Mouse (Mus musculus) frontal cortex, postnatal 14 days (tissue): Measurements from ENCODE around the gene Cbl.

Source experiments
- DNase-seq, 2 experiments: peaks; one replicate each; pipeline ENCODE4 v3.0.0; 2022; ENCODE audit warnings: low spot score in 2 of 2

Cbl gene

DNA sequence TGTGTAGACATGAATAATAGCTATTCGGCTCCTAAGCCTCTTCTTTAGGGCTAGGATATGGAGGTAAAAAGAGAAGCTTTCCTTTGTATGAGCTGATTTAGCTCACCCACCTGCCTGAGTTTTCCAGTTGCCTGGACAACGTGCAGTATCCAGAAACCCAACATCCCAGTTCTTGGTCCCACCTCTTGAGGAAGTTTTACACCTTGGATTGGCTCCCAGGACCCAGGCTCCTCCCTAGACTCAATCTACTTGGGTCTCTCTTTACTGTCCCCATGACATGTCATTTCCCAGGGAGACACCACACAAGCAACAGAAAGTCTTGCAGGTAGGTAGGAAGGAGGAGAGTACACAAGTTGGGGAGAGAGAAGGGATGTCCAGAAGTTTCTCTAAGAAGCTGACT lies 6.5 kb upstream of the Cbl start, which contains the start of gene Ccdc153:
Ccdc153 (plus strand) TSS at position 278 of the 400 bp plus-strand sequence.
- DNase-seq: no peak

DNA sequence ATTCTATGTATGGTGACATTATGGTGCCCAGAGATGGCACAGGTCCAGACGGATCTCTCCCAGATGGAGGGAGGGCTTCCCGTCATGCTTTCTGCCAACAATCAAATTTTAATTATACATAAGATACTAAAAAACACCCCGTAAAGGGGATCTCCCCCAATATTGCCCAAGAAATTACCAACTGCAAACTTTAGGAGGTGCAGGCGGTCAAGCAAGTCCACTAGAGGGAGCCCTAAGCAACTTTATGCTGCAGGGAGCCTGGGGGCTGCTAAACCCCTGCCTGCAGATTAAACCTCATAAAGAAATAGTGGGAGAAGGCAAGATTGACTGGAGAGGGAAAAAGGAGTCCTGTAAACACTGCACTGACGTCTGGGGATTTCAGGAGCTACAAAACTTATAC lies 5.6 kb upstream of the Cbl start:
- peak in 1 of 2 experiments; percentile 39 for DNase-seq

DNA sequence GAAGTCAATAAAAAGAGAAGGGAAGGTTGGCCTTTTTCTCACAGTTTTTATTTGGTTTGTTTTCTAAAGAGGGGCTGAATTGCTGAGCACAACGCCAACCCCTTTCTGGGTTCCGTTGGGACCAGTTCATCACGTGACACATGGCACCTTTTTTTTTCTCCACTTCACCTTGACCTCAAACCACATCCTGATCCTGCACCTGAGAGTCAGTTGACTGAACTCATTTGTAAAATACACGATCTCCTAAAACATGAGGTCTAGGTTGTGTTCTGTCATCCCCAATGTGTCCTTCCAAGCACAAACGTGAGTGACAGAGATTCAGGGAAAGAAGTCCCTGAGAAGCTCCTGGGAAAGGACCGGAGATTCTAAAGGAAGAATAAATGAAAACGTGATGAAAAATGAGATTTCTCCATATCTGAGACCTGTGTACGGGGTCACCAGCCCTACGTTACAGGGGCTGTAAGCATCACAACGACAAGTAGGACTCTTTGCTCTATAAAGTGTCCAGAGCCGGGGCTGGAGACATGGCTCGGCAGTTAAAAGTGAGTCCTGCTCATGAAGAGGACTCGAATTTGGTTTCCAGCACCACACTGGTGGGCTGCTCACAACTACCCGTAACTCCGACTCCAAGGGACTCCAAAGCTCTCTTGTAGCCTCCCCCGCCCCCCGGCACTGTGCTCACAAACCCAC lies 4.8 kb upstream of the Cbl start:
- no peak for DNase-seq

DNA sequence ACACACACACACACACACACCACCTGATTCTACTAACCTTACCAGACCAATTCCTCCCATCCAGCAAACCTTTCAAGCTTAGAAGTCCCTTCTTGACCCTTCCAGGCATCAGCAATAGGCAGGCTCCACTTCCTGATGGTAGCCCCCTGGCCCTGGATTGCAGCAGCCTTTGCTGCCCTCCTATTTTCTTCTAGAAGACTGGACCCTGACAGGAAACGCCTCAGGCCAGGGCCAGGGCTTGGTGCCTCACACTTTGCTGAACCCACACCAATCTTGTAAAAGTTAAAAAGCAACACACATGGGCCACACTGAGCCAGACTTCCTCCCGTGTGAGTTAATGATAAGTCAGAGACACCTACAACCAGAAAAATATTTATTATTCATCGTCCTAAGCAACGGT lies 3.3 kb upstream of the Cbl start:
- no peak for DNase-seq

DNA sequence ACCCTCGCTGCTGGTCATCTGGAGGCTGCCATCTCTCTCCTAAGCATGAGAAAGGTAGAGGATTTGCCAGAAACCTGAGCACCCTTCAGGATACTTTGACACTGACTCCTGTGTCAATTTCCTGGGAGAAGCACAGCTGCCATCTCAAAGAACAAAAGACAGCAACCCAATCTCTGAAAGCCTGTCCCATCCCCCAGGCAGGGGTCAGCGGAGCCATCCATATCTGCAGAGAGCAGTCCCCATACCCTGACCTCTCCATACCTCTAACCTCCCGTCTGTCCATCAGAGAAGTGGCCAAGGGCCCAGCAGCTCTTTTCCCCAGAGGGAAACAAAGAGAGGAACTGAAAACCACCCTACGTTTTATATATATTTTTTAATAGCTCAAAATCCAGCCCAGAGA lies 2.8 kb upstream of the Cbl start:
- DNase-seq: no peak

DNA sequence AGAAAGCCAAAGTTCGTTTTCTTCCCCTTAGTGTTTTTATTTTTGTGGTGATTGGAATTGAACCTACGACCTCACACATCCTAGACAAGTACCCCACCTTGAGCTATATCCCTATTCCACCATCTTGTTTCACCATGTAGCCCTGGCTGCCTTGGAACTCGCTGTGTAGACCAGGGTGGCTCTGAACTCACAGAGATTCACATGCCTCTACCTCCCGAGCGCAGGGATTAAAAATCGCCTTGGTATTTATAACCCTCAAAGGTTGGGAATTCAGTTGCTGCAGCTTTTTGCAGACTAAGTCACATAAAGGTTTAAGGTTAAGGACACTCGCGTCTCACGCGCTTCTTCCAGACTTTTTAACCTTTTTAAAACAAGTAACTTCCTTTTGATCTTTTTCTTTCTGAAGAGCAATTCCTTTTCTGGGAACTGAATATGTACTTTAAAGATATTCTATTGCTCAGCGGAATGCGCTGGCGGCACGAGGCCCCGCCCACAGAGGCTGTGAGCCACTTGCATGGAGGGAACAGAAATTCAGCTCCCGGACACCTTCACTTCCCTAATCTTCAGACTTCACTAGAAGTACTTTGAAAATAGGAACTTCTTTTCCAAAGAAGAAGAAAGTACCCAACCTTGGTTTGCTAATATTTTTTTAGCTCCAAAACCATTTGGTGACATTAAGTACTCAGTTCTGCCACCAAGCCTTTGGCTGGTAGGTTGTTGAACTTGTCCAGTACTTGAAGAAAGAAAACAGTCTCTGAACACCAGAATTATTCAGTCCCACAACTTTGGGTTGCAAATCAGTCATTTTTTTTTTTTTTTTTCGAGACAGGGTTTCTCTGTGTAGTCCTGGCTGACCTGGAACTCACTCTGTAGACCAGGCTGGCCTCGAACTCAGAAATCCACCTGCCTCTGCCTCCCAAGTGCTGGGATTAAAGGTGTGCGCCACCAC lies 904 bp upstream of the Cbl start:
- no peak for DNase-seq

DNA sequence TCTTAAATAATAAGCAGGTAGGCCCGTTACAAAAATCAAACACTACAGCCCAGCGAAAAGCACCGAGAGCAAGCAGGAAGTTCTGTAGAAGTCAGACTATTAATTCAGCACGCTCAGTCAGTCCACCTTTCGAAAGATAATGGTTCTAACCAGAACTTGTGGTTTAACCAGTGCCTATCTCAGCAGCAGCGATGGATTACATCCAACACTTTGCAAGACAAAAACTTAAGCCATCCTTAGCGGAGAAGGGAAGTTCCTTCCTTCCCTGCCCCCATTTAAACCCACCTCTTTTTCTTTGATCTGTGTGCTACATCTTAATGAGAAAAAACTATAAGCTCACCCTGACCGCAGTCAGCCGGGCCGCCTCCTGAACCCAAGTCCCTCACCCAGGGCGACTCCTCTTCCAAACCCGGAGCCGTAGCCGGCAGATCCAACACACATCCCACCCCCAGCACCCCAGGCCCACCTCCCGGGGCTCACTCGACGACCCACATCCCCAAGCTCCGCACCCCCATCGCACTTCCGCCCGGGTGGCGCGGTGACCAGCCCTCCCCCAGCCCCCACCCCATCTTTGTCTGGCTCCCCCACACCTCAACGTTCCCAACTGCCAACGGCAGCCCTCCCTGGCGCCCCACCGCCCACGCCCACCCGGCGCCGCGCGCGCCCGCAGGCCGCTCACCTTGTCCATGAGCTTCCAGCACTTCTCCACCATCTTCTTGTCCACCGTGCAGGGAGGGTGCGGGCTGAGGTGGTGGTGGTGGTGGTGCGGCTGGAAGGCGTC lies 638 bp downstream of the Cbl start:
- DNase-seq: no peak

DNA sequence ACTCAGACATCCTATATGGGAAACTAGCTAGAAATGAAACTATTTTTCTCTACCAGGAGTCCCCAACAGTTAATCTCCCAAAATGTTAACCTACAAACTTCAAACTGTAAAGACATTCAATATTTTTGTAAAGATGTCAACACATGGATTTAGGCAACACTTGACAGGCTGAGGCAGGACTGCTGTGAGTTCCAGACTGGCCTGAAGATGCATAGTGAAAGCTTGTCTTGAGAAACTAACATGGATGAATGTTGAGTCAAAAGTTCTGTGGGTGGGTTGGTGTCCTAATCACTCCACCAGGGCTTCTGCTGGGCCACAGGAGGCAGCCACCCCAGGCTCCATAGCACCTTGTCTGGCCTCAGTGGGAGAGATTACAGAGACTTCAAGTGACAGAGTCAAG lies 2.2 kb downstream of the Cbl start:
- DNase-seq: no peak

DNA sequence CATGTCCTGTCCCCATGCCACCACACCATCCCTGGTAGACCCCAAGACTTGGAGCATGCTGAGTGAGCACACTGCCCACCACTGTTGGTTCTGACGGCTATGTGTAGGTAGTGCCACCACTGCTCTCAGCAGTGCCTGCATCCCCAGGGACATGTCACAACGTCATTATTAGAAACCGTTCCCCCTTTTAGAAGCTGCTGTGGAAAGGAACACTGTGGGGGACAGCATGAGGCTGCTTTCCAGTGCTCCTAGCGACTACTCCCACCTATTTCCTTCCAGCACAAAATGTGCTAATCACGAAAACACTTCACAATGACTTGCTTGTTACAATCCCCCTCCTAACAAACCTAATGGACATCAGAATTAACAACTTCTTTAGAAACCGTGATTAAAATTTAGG lies 7.9 kb downstream of the Cbl start:
- DNase-seq: no peak

DNA sequence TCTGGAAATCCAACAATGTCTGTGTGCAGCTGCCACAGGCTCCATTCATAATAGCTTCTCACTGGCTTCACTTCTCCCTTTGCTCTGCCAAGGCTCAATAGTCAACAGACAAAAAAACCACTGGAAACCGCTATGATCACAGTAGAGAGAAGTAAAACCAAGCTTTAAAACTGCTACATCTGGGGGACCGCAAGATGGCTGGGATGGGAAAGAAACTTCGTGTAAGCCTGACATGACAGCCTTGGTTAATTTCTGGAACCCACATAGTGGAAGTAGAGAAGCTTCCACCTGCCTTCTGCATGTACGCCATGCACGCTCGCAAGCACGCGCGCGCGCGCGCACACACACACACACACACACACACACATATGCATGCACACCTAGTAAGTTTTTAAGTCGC lies 20.3 kb downstream of the Cbl start:
- DNase-seq: no peak

DNA sequence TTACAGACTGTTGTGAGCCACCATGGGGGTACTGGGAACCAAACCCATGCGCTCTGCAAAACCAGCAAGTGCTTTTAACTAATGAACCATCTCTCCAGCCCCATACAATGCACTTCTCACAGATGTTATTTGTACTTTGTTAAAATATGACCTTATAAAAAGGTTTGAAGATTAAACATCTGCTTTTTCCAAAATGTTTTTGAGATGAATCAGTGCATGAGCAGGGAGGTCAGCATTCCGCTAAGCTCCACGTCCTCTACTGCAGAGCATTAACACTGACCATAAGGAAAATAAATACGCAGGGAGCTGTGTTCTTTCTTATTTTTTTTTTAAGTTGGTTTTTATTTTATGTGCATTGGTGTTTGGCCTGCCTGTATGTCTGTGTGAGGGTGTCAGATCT lies 21.4 kb downstream of the Cbl start:
- DNase-seq: no peak

DNA sequence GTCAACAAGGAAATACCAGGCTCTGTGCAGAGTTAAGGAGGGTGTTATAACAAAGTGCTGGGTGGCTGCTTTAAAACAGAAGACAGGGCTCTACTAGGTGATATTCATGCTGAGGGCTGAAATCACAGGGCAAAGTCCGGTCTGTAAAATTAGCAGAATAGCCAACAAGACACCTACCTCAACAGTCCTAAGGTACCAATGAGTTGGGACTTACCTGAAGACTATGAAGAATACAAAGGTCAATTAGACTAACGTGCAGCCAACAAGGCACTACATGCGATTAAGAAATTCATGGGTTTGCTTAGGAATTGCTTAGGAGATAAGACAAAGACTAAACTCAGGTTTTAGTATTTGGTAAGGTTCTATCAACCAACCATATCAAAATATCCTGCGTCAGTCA lies 24.4 kb downstream of the Cbl start:
- no peak for DNase-seq

DNA sequence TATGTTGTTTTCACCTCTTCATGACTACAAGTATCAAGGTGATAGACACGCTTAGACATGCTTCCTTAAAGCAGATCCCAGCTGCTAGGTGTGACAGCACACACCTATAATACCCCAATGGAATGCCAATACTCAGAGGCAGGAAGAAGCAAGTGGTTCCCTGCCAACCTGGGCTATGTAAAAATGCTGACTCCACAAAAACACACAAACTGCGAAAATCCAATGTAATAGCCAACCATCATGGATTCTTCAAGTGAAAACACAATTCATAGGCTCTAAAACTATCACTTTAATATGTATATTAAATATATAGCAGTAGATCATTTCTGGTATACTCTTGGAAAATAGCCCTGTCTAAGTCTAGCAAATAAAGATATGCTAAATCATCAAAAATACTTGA lies 26.0 kb downstream of the Cbl start:
- no peak for DNase-seq

DNA sequence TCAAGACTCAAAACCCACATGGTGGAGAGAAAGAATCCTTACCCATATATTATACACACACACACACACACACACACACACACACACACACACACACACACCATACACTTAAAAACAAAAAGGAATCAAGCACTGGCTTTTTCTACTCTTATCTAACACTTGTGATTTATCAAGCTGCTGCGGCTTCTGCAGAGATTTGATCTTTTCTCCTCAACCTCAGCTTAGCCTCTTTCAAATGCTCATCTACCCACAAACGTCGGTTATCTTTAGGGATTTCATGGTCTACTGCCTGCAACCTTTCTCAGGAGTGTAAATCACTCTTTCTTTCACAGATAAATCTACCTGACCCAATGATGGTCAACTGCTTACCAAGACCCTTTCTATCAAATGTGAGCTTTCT lies 33.4 kb downstream of the Cbl start:
- DNase-seq: no peak

DNA sequence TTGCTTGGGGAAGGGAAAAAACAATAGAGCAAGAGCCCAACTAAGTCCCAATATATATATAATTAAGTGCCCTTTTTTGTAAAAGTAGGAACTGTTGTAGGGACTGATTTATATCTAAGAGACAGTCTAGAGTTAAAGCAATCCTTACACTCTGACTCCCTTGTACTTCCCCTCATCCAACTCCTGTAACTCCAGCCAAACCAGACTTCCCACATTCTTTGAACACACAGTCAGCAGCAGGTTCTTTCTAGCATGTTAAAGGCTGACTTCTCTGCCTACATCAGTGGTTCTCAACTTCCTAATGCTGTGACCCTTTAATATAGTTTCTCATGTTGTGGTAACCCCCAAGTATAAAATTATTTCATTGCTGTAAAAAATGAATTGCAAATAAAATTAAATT lies 34.3 kb downstream of the Cbl start:
- no peak for DNase-seq

DNA sequence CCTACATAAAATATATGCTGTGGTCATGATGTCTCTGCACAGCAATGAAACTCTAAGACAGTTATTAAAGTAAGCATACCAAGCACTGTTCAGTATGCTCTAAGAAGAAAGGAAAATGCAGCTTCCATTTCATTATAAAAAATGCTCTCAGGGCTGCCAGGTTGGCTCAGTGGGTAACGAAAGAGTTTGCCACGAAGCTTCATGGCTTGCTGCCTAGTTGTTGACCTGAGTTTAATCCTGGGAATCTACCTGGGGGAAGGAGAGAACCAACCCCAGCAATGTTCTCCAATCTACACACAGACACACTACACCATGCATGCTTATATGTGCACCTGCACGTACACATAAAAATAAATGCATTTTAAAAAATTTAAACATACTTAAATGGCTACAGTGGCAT lies 34.7 kb downstream of the Cbl start:
- DNase-seq: no peak

DNA sequence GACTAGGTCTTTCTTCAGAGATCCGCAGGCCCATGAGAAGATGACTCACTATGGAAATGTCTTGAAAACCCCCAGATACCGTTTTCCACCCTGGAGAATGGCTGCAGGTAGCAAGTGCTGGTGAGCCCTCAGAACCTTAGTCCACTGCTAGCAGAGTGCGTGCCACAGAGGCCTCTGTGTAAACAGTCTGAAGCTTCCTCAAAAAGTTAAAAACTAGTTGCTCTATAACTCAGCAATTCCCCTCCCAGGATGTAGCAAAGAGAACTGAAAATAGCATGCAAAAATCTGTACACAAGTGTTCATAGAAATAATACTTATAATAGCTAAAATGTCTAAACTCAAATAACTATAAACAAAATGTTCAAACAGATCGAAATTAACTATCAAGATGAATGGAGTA lies 37.5 kb downstream of the Cbl start:
- DNase-seq: no peak

DNA sequence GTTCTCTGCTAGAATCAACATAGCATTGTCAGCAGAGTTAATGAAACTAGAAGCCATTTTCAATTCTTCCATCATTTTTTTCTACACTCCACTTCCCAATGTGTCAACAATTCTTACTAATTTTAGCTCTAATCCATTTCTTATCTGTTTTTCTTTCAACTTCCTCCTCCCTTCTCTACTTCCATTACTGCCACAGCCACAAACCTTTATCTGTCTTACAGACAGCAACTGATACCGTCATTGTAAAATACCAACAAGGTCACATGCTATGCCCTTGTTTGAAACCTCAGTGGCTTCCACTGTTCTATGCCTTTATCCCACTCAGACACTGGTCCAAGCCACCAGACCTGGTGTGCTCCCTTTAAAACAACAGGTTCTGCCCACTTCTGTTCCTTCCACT lies 39.8 kb downstream of the Cbl start:
- DNase-seq: no peak

DNA sequence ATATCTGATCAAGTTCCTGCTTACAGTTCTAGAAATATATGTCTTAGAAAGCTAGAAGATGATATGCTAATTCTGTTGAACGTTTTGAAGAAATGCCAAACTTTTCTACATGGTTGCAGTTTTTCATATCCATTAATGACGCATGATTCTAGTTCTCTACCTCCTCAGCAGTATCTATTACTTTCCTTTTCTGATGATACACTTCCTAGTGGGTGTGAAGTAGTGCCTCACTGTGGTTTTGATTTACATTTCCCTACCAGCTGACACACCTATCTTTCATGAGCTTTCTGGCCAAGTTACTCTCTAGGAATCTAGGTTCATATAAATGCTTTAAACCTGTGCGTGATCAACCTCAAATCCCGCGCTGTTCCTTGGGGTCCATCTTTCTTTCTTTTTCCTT lies 41.1 kb downstream of the Cbl start:
- DNase-seq: no peak

DNA sequence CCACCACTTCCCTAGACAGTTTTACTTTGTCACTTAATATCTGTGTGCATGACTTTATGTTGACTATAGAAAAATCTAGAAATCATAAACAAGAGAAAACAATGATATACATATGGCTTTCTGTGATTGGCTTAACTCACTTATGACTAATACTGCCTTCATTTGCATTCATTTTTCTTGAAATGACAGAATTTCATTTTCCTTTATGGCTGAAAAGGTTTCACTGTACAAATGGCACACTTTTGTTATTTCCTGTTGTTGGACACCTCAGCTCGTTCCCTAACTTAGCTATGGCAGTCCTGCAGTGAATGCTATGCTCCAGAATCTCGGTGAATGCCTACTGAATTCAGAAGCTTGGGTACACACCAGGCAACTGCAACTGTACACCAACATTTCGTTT lies 41.5 kb downstream of the Cbl start:
- no peak for DNase-seq

DNA sequence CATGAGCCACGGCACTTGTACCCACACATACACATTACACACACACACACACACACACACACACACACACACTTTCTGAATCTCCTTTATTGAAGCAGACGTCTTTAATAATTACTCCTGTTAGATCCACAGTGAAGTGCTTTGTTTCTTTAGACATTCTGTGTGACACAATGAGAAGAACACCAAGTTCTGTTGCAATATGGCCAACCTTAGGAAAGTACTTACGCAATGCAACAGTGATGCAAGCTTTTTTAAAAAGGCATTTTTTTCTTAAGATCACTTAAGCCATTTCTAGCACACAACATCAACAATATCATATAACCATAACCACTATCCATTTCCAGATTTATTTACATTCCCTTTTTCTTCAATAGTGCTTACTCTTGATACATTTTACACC lies 42.7 kb downstream of the Cbl start:
- no peak for DNase-seq

DNA sequence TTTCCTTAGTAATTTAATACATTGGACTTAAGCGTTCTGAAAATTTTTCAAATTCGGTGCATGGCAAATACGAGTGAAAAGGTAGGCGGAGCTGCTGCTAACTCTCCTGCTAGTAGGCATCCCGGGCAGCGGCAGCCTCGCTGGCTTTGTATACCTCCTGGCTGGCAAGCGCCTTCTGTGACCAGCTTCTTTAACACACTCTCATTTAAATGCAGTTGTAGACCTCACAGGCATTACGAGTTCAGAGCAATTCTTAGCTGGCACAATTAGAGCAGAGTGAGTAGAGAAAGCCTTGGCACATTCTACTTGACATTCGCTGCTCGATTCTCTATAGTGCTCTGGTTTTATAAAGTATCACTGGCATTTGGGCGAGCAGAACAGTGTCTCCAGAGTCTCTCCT lies 45.6 kb downstream of the Cbl start:
- DNase-seq: no peak

DNA sequence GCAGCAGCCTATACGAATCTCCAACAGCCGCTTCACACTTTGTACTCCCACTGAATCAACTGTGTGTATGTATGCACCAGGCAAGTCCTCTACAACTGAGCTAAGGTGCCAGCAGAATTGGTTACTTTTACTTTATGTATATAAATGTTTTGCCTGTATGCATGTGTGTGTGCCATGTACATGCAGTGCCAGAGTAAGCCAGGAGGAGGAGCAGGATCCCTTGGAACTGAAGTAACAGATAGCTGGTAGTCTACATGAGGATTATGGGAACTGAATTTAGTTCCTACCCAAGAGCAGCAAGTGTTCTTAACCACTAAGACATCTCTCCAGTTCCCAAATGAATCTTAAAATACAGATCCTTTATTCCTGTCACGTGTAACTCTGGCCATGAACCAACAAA lies 51.6 kb downstream of the Cbl start:
- DNase-seq: no peak
